Mouse (Mus musculus) forelimb bud, embryonic 11.5 days (tissue): ENCODE results near the gene E130114P18Rik.

ENCODE experiments used
- DNase-seq: peaks from one replicate; pipeline ENCODE4 v3.0.0-alpha.2; 2012; ENCODE audit warnings: low read depth, low spot score

The E130114P18Rik gene

GRCm38 (mm10) chr4:97776388-97777080, 1.3 kb downstream of the E130114P18Rik start:
- DNase-seq = no peak

GRCm38 (mm10) chr4:97775494-97776265, 2.2 kb downstream of the E130114P18Rik start:
- no peak for DNase-seq

- DNase-seq = peak; percentile 73
Observed at GRCm38 (mm10) chr4:97775059-97775458, 2.8 kb downstream of the E130114P18Rik start.

GRCm38 (mm10) chr4:97774446-97774950, 3.4 kb downstream of the E130114P18Rik start:
- no peak for DNase-seq

GRCm38 (mm10) chr4:97773791-97774190, 4.1 kb downstream of the E130114P18Rik start:
- no peak for DNase-seq

GRCm38 (mm10) chr4:97773110-97773593, 4.7 kb downstream of the E130114P18Rik start:
- DNase-seq = peak; percentile 99

GRCm38 (mm10) chr4:97772641-97773040, 5.2 kb downstream of the E130114P18Rik start, which contains the start of gene Nfia:
TSS of gene Nfia (plus strand) at chr4:97772734.
- no peak for DNase-seq

GRCm38 (mm10) chr4:97772084-97772484, 5.8 kb downstream of the E130114P18Rik start:
- peak; percentile 96 for DNase-seq

- no peak for DNase-seq
Observed at GRCm38 (mm10) chr4:97771426-97771825, 6.5 kb downstream of the E130114P18Rik start.

- DNase-seq = no peak
Observed at GRCm38 (mm10) chr4:97769861-97770260, 8.0 kb downstream of the E130114P18Rik start.

- no peak for DNase-seq
Observed at GRCm38 (mm10) chr4:97767516-97767915, 10.4 kb downstream of the E130114P18Rik start.

- no peak for DNase-seq
Observed at GRCm38 (mm10) chr4:97767025-97767424, 10.9 kb downstream of the E130114P18Rik start.

GRCm38 (mm10) chr4:97766100-97766499, 11.8 kb downstream of the E130114P18Rik start:
- no peak for DNase-seq

- no peak for DNase-seq
Observed at GRCm38 (mm10) chr4:97765341-97766020, 12.4 kb downstream of the E130114P18Rik start.

GRCm38 (mm10) chr4:97764616-97765015, 13.3 kb downstream of the E130114P18Rik start:
- no peak for DNase-seq

- no peak for DNase-seq
Observed at GRCm38 (mm10) chr4:97758661-97759060, 19.2 kb downstream of the E130114P18Rik start.

GRCm38 (mm10) chr4:97757978-97758461, 19.9 kb downstream of the E130114P18Rik start:
- no peak for DNase-seq

- peak; percentile 65 for DNase-seq
Observed at GRCm38 (mm10) chr4:97757207-97757977, 20.5 kb downstream of the E130114P18Rik start.

- no peak for DNase-seq
Observed at GRCm38 (mm10) chr4:97754241-97754640, 23.6 kb downstream of the E130114P18Rik start.

GRCm38 (mm10) chr4:97753521-97753920, 24.4 kb downstream of the E130114P18Rik start:
- DNase-seq = no peak
